Mouse (Mus musculus) layer of hippocampus, postnatal 10 days (tissue): ENCODE measurements around the gene Phf11b. TPM values are rescaled to one million over a fixed set of nuclear protein-coding genes. Genes with fewer than 3 reads are reported as not detected.
"Not testable (repeated sequence)": the region's sequence is repeated elsewhere in the genome, so short reads cannot be mapped to it uniquely, and the experiment has no call there.

Source experiments
- DNase-seq, 2 experiments: peaks; one replicate each; pipeline ENCODE4 v3.0.0; 2021; ENCODE audit warnings: low spot score in 2 of 2
- long read RNA-seq: library from polyadenylated mRNA; stranded (forward); transcript quantifications from one replicate; pipeline ENCODE4 v2.0.0, GENCODE M21; 2023
- total RNA-seq, 2 experiments: library from RNA; stranded (reverse); gene quantifications; 2 replicates each; pipeline ENCODE4 v1.2.3; 2021

Gene Phf11b
- not detected for total RNA-seq
- long read RNA-seq: 0 reads

GRCm38 (mm10) chr14:59341189-59341588, at the start of gene Phf11b:
Gene Phf11b, minus strand, starts transcription at chr14:59341351.
- DNase-seq: not testable (repeated sequence)

- DNase-seq: peak; percentile 32 to 45
Measured at GRCm38 (mm10) chr14:59390181-59390580, 49.0 kb upstream of the Phf11b start.

- no peak for DNase-seq
Measured at GRCm38 (mm10) chr14:59389532-59389931, 48.4 kb upstream of the Phf11b start.

- no peak for DNase-seq
Measured at GRCm38 (mm10) chr14:59370348-59371068, 29.4 kb upstream of the Phf11b start.

- no peak for DNase-seq
Measured at GRCm38 (mm10) chr14:59366386-59367105, 25.4 kb upstream of the Phf11b start.

- DNase-seq: peak in 1 of 2 experiments; percentile 13
Measured at GRCm38 (mm10) chr14:59365244-59365644, 24.1 kb upstream of the Phf11b start, which contains the start of gene Phf11d. Gene Phf11d, minus strand, starts transcription at chr14:59365470.

- DNase-seq: no peak
Measured at GRCm38 (mm10) chr14:59339541-59339940, 1.6 kb downstream of the Phf11b start.

- not testable (repeated sequence) for DNase-seq
Measured at GRCm38 (mm10) chr14:59336056-59336455, 5.1 kb downstream of the Phf11b start.

GRCm38 (mm10) chr14:59330499-59330898, 10.7 kb downstream of the Phf11b start:
- DNase-seq: peak; percentile 26 to 36

GRCm38 (mm10) chr14:59319970-59320369, 21.2 kb downstream of the Phf11b start:
- DNase-seq: not testable (repeated sequence)

GRCm38 (mm10) chr14:59319036-59319435, 22.1 kb downstream of the Phf11b start:
- not testable (repeated sequence) for DNase-seq

- DNase-seq: not testable (repeated sequence)
Measured at GRCm38 (mm10) chr14:59297391-59297790, 43.8 kb downstream of the Phf11b start, which contains the start of gene Phf11a. Gene Phf11a, minus strand, starts transcription at chr14:59297522.

- not testable (repeated sequence) for DNase-seq
Measured at GRCm38 (mm10) chr14:59291769-59292168, 49.4 kb downstream of the Phf11b start.

- not testable (repeated sequence) for DNase-seq
Measured at GRCm38 (mm10) chr14:59274961-59275360, 66.2 kb downstream of the Phf11b start.

Other genes with a start within 250 kb of the Phf11b start
- not detected for gene 1700129C05Rik, start 198.5 kb downstream of the Phf11b start, total RNA-seq
- gene Gm5142, start 162.6 kb downstream of the Phf11b start, total RNA-seq: not detected
- 10 to 100 TPM; 30.7 to 32.3 TPM for gene Rcbtb1, start 140.1 kb downstream of the Phf11b start, total RNA-seq
- not detected for gene Gm6904, start 81.1 kb downstream of the Phf11b start, total RNA-seq
- not detected for gene Phf11a, start 43.8 kb downstream of the Phf11b start, total RNA-seq
- gene Phf11d, start 24.1 kb upstream of the Phf11b start, total RNA-seq: under 1 TPM; 0.27 to 0.33 TPM
- under 1 TPM; 0.55 to 0.60 TPM for gene Phf11c, start 54.0 kb upstream of the Phf11b start, total RNA-seq
- 1 to 10 TPM; 5.6 to 6.3 TPM for gene Setdb2, start 99.5 kb upstream of the Phf11b start, total RNA-seq
- gene Cab39l, start 99.6 kb upstream of the Phf11b start, total RNA-seq: 10 to 100 TPM; 17.3 to 25.8 TPM